Mouse (Mus musculus) cerebellum, adult 2 months (tissue): ENCODE data around the gene Olah. TPM values are rescaled to one million over a fixed set of nuclear protein-coding genes. Genes with fewer than 3 reads are reported as not detected.

ENCODE experiments used
- DNase-seq, 2 experiments: peaks; one replicate each; pipeline ENCODE4 v3.0.0; 2021
- H3K27ac ChIP-seq: fragments of 200-500 bp; 2 replicates; pipeline ENCODE4 v1.5.1; 2012; ENCODE audit warnings: low read length, control low read depth, inconsistent platforms; ENCODE audit not compliant: insufficient read depth
- H3K27me3 ChIP-seq: fragments of 200-500 bp; 2 replicates; pipeline ENCODE4 v1.6.1; 2012; ENCODE audit warnings: inconsistent platforms, mild to moderate bottlenecking, low read length, moderate library complexity; ENCODE audit not compliant: control insufficient read depth, insufficient read depth
- H3K4me1 ChIP-seq: fragments of 200-500 bp; 2 replicates; pipeline ENCODE4 v1.6.1; 2011; ENCODE audit warnings: low read length; ENCODE audit not compliant: control insufficient read depth, insufficient read depth
- H3K4me3 ChIP-seq: fragments of 200-500 bp; replicated peaks from 2 replicates; pipeline ENCODE3; 2011; ENCODE audit warnings: mild to moderate bottlenecking, low read depth, low read length, control low read depth; ENCODE audit not compliant: insufficient read depth
- CTCF ChIP-seq: fragments of 200-500 bp; IDR thresholded peaks from 2 replicates; pipeline ENCODE4 v1.5.1; 2011; ENCODE audit warnings: low read depth, mild to moderate bottlenecking, control low read depth, low read length, moderate library complexity, borderline replicate concordance; ENCODE audit not compliant: insufficient read depth
- POLR2A ChIP-seq: fragments of 200-500 bp; IDR thresholded peaks from 2 replicates; pipeline ENCODE4 v1.6.1; 2011; ENCODE audit warnings: low read length, control low read depth, borderline replicate concordance; ENCODE audit not compliant: insufficient read depth
- WGBS: fragments of 180-500 bp; shearing (Covaris S2); methylation state at CpG from one replicate; pipeline ENCODE4 v1.1.7; 2018; 5-methylcytosine and 5-hydroxymethylcytosine counted together
- polyA plus RNA-seq: library from polyadenylated mRNA; depleted of rRNA; stranded (reverse); fragments of >200 nt; gene quantifications from 2 replicates; pipeline ENCODE4 v1.2.3, GENCODE M21; 2012

Olah gene
- polyA plus RNA-seq, 1 experiment: not detected

DNA sequence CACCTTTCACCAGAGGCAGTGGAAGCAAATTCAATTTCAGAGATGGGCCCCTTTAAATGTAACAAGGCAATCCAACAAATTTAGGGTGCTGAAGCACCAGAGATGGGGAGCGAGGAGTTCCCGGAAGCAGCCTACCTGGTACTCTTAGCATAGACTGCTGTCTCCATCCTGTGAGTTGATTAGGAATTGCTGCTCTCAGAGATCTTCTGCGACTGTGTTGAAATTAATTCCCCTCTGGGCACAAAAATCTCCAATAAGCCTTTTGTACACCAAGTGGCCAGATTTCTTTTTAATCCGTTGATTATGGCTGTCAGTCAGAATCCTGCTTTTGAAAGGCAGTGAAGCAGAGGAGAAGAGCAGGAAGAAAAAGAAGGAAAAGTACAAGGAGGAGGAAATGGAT lies 31.9 kb downstream of the Olah start:
- Histone ChIP-seq H3K27me3 (no peaks in the 10 kb centered on the region), H3K4me1 (no peaks in the 10 kb centered on the region), H3K27ac (no peak overlapping the region), H3K4me3 (no peak overlapping the region)
- DNase-seq: no peak
- 22% methylated on average over 4 of the region's 4 CpGs for WGBS
- no peak for TF ChIP-seq CTCF
- no peak for TF ChIP-seq POLR2A

DNA sequence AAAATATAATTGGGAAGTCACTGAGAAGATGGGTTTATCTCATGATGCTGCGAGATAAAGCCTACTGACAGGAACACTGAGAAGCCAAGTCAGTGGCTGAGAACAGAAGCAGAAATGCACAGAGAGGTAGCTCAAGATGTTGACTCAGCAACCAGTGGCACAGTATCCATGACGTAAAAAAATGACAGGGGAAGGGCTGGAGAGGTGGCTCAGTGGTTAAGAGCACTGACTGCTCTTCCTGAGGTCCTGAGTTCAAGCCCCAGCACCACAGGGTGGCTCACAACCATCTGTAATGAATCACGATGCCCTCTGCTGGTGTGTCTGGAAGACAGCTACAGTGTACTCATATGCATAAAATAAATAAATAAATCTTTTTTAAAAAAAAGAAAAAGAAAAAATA lies 35.9 kb downstream of the Olah start:
- Histone ChIP-seq H3K27me3 (no peaks in the 10 kb centered on the region), H3K27ac (no peak overlapping the region), H3K4me1 (no peaks in the 10 kb centered on the region), H3K4me3 (no peak overlapping the region)
- no peak for TF ChIP-seq POLR2A
- no peak for TF ChIP-seq CTCF
- no peak for DNase-seq
- WGBS: 78% methylated on average over 3 of the region's 3 CpGs

DNA sequence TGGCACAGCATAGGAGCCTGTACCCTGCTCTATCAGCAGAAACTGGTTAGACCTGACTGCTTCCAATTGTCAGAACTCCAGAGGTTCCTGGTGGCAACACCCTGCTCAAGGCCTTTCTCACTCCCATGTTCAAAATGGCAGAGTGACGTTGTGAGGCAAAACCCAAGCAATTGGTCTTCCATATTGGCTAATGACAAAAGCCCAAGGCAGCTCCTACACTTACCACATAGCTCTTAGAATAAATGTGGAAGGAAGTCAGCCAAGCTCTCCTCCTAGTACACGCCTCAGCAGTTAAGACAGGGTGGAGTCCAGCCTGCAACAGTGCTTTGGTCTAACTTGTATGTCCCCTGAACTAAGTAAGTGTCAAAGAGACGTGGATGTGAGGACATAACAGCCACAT lies 39.1 kb downstream of the Olah start:
- TF ChIP-seq POLR2A: no peak
- TF ChIP-seq CTCF: no peak
- Histone ChIP-seq H3K4me3 (no peak overlapping the region), H3K27ac (no peak overlapping the region), H3K27me3 (no peaks in the 10 kb centered on the region), H3K4me1 (no peaks in the 10 kb centered on the region)
- 79% methylated on average over 3 of the region's 3 CpGs for WGBS
- no peak for DNase-seq

DNA sequence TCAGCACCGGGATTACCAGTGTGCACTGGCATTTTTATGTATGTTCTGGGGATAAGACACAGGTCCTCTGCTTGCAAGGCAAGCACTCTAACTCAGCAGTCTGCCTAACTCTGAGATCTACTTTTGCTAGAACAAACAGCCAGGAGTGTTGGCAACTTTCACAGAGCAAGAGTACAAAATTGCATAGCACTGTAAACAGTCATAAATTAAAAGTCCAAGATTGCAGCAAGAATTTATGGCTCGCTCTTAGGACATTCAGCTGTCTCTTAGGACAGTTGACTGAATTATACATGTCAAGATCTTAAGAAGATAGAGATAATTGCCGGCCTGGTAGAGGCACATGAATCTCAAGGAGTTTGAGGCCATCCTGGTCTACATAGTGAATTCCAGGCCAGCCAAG lies 40.7 kb downstream of the Olah start:
- Histone ChIP-seq H3K27ac (no peak overlapping the region), H3K4me3 (no peak overlapping the region), H3K27me3 (no peaks in the 10 kb centered on the region), H3K4me1 (no peaks in the 10 kb centered on the region)
- no peak for DNase-seq
- 81% methylated on average over 3 of the region's 3 CpGs for WGBS
- TF ChIP-seq CTCF: no peak
- no peak for TF ChIP-seq POLR2A

DNA sequence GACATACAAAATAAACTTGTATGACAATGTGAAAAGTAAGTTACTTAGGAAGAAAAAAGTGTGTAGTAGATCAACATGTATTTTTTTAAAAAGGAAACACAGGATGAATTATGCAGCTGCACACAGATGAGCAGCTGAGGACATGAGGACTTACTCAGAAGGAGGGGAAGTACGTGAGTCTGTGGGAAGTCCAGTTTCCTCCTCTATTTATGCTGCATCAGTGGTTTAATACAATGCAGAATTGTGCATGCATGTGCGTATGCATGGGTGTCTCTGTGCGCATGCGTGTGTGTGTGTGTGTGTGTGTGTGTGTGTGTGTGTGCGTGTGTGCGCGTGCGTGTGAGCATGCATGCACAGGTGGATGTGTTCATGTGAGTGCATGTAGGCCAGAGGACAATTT lies 41.2 kb downstream of the Olah start:
- DNase-seq: no peak
- WGBS: 82% methylated on average over 8 of the region's 8 CpGs
- no peaks in the 10 kb centered on the region for H3K4me1 ChIP-seq
- H3K27ac ChIP-seq: no peak overlapping the region
- H3K27me3 ChIP-seq: no peaks in the 10 kb centered on the region
- TF ChIP-seq CTCF: no peak
- TF ChIP-seq POLR2A: no peak
- H3K4me3 ChIP-seq: no peak overlapping the region

DNA sequence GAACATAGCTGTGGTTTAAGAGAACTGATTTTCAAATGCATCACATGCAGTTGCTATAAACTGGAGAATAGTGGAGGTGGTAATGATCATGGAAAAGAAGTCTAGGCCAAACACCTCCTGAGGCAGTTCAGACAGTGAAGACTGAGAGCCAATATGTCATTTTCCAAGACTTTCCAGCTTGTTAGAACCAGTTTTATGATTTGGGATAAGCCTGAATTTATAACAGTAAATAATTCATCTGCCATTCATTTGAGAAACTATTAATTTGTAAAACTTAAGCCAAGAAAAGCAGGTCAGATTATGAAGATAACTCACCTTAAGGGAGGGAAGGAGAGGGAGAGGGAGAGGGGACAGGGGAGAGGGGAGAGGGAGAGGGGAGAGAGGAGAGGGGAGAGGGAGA lies 43.9 kb downstream of the Olah start:
- Histone ChIP-seq H3K27ac (no peak overlapping the region), H3K4me3 (no peak overlapping the region), H3K27me3 (no peaks in the 10 kb centered on the region), H3K4me1 (no peaks in the 10 kb centered on the region)
- DNase-seq: no peak
- TF ChIP-seq CTCF: no peak
- TF ChIP-seq POLR2A: no peak

DNA sequence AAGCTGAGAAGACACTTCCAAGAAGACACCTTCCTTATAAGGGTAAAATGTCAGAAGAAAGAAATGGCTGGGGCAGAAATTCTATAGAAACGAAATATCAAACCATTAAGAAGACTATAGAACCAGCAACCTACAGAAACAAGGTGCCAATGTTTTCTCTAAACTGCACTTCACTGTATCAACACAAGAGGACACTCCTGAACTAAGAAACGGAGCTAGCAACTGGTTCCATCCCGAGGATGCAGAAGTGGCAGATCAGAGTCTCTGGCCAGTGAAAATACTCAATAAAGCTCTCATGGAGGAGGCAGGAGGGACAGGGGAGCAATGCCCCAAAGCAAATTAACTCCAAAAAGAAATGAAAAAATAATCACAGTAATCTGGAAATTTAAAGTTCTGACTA lies 48.1 kb downstream of the Olah start:
- 19% methylated on average over 3 of the region's 3 CpGs for WGBS

DNA sequence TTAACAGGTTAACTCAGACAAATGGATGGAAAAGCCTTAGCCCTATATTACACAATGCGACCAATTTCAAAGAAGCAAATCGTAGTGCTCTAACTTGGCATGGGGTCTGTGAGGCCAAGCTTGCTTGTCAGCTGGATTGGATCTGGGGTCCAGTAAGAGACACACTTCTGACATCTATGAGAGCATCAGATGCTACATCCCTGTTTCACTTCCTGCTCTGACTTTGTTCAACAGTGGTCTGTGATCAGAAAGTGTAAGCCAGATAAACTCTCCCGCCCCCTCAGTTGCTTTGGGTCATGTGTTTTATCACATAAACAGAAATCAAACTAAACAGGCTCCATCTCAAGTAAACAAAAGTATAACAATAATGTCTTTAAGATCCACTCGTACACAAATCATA lies 48.6 kb downstream of the Olah start:
- Histone ChIP-seq H3K27me3 (no peaks in the 10 kb centered on the region), H3K27ac (no peak overlapping the region), H3K4me1 (no peaks in the 10 kb centered on the region), H3K4me3 (no peak overlapping the region)
- 79% methylated on average over 4 of the region's 4 CpGs for whole genome bisulfite sequencing
- TF ChIP-seq POLR2A: no peak
- TF ChIP-seq CTCF: no peak
- DNase-seq: no peak

More for the DNA sequence above, 48.1 kb downstream of the Olah start:
- no peak overlapping the region for H3K4me3 ChIP-seq
- no peaks in the 10 kb centered on the region for H3K27me3 ChIP-seq
- H3K4me1 ChIP-seq: no peaks in the 10 kb centered on the region
- TF ChIP-seq POLR2A: no peak
- peak; percentile 60; the same call in 1 of the 2 replicates for TF ChIP-seq CTCF
- DNase-seq: peak in 1 of 2 experiments; percentile 21
- H3K27ac ChIP-seq: no peak overlapping the region

DNA sequence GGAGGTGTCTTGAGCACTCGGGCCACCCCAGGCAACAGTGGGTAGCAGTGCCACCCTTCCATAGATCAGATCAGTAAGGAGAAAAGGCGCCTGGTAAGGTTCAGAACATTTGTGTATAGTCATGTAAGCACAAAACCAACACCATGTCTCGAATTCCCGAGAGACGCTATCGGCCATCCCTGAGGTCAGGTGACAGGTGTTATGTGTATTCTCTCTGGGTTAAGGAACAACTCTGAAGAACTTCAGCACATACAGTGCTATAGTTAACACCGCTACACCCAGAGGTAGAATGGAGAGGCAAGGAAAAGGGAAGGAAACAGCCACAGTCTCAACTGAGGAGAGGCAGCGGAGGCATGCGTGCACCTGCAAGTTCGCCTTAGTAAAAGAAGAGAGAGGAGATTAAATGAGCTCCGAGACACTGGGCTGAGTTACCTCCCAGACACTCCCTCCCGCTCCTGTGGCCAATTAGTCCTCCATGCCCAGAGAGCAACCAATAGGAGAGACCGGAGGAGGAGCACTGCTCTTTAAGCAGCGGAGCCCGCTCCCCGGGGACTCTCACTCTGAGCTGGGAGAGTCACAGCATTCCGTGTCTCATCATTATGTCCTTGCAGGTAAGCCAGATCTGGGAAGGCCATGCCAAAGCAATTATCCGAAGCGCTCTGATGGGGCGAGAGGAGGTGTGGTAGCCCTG lies 61.3 kb downstream of the Olah start, which contains the start of gene Acbd7:
TSS of gene Acbd7 (plus strand) at position 558 of the 691 bp plus-strand sequence.
- TF ChIP-seq POLR2A: no peak
- no peak for TF ChIP-seq CTCF
- 3% methylated on average over 20 of the region's 20 CpGs for WGBS

More for the DNA sequence above, 61.3 kb downstream of the Olah start, which contains the start of gene Acbd7:
- peak; percentile 60 to 72 for DNase-seq
- peak within 1 kb of the TSS; percentile 51 for H3K4me3 ChIP-seq
- H3K27me3 ChIP-seq: no peaks in the 10 kb centered on the region
- peaks cover 6% of the 10 kb centered on the region for H3K4me1 ChIP-seq
- no peak within 1 kb of the TSS for H3K27ac ChIP-seq
